Mouse (Mus musculus) stomach, embryonic 14.5 days (tissue): ENCODE data around the gene Accs. TPM values are rescaled to one million over a fixed set of nuclear protein-coding genes. Genes with fewer than 3 reads are reported as not detected.
A peak's percentile ranks its signal among the peaks of the same experiment; 100 is the strongest.

Experiments
- ATAC-seq: fragments of 200-750 bp; cut with Nextera tagmentation; 2 replicates; pipeline ENCODE4 v1.8.0; 2017; ENCODE audit warnings: low read depth, moderate TSS enrichment; ENCODE audit not compliant: insufficient number of reproducible peaks, insufficient read depth, low FRiP score
- H3K27ac ChIP-seq: fragments of 300-500 bp; sonication (generic); 2 replicates; pipeline ENCODE4 v1.5.1; 2014; ENCODE audit warnings: mild to moderate bottlenecking, low read length, moderate library complexity, mixed read lengths
- H3K27me3 ChIP-seq: fragments of 300-500 bp; sonication (generic); 2 replicates; pipeline ENCODE4 v1.6.1; 2014; ENCODE audit warnings: low read length, control low read depth, mixed read lengths; ENCODE audit not compliant: control insufficient read depth, insufficient read depth
- H3K36me3 ChIP-seq: fragments of 300-500 bp; sonication (generic); 2 replicates; pipeline ENCODE4 v1.6.1; 2014; ENCODE audit warnings: mild to moderate bottlenecking, control low read depth, low read length, moderate library complexity, mixed read lengths; ENCODE audit not compliant: control insufficient read depth, insufficient read depth
- H3K4me1 ChIP-seq: fragments of 300-500 bp; sonication (generic); 2 replicates; pipeline ENCODE4 v1.6.1; 2014; ENCODE audit warnings: low read length, control low read depth, mixed read lengths; ENCODE audit not compliant: control insufficient read depth, insufficient read depth
- H3K4me2 ChIP-seq: fragments of 300-500 bp; sonication (generic); replicated peaks from 2 replicates; pipeline ENCODE4 v1.6.1; 2014; ENCODE audit warnings: low read depth, low read length, control low read depth
- H3K4me3 ChIP-seq: fragments of 300-500 bp; sonication (generic); 2 replicates; pipeline ENCODE4 v1.5.1; 2014; ENCODE audit warnings: low read depth, low read length, control low read depth
- H3K9ac ChIP-seq: fragments of 300-500 bp; sonication (generic); replicated peaks from 2 replicates; pipeline ENCODE4 v1.6.1; 2014; ENCODE audit warnings: low read depth, mild to moderate bottlenecking, control low read depth, low read length, moderate library complexity, mixed read lengths
- H3K9me3 ChIP-seq: fragments of 300-500 bp; sonication (generic); 2 replicates; pipeline ENCODE4 v1.6.1; 2016; ENCODE audit warnings: low read depth, low read length, control low read depth; ENCODE audit not compliant: control insufficient read depth
- WGBS: fragments of 180-500 bp; shearing (Covaris S2); extraction: QIAGEN DNeasy Blood & Tissue Kit; methylation state at CpG from one replicate; pipeline ENCODE4 v1.1.7; 2014; 5-methylcytosine and 5-hydroxymethylcytosine counted together
- polyA plus RNA-seq: library from polyadenylated mRNA; unstranded; fragments of >200 nt; fragmentation: Nextera tagmentation; extraction: Ambion mirVana; gene quantifications from 2 replicates; pipeline ENCODE4 v1.2.1, GENCODE M21; 2014

Gene Accs
- polyA plus RNA-seq, 1 experiment from 2014 or later: 11.3 TPM

DNA sequence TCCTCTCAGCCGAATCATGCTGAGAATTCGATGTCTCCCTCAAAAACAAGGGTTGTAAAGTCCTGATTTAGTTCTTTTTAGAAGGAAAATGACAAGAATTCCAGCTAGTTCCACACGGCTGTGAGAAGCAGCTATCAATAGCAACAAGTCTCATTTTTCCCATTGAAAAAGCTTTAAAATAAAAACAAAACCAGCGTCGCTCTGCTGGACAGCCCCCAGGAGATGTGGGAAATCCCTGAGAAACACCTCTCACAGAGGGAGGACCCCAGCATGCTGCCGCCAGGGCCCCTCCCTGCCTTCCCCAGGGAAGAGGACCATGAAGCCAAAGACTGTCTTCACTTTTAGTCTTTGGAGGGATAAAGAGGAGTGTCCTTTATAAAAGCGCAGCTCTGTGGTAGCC, 48.6 kb downstream of the Accs start:
- WGBS: 81% methylated on average over 7 of the region's 7 CpGs
- no peak overlapping the region for H3K9ac ChIP-seq

DNA sequence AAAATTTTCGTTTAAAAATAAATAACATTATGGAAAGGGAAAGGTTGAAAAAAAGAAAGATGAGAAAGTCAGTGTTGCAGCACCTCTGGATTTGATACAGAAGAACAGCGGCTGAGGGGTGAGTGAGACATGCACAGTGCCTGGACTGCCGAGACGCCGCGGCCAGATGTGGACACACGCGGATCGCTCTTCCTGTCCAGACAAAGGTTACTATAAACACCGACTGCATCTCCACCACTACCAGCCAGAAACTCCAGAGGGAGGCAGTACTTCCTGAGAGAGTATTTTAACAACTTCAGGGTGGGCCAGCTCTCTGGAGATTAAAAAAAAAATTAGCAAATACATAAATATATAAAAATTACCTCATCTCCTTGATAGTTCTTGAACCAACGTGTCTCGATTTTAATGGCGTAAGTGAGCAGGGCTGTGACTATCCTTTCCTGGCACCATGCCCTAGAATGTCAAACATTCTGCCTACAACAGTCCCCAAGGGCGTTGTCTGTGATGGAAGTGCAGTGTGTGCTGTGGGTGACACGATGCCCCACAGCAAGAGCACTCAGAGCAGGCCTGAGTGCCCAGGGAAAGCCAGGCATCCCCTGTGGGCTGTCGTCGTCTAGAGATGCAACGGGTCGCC, 52.5 kb downstream of the Accs start:
- 72% methylated on average over 19 of the region's 19 CpGs for WGBS
- H3K36me3 ChIP-seq: peaks cover 40% of the 10 kb centered on the region
- H3K4me1 ChIP-seq: no peaks in the 10 kb centered on the region; the same call in 1 of the 2 replicates
- no peak overlapping the region for H3K4me3 ChIP-seq
- no peak for ATAC-seq
- no peaks in the 10 kb centered on the region for H3K27me3 ChIP-seq
- no peak overlapping the region for H3K9ac ChIP-seq
- H3K27ac ChIP-seq: no peak overlapping the region
- no peak overlapping the region for H3K4me2 ChIP-seq
- H3K9me3 ChIP-seq: no peaks in the 10 kb centered on the region

More for the DNA sequence above, 48.6 kb downstream of the Accs start:
- H3K4me2 ChIP-seq: no peak overlapping the region
- H3K36me3 ChIP-seq: peaks cover 24% of the 10 kb centered on the region
- no peaks in the 10 kb centered on the region for H3K9me3 ChIP-seq
- no peak overlapping the region for H3K27ac ChIP-seq
- H3K4me3 ChIP-seq: no peak overlapping the region
- ATAC-seq: no peak
- H3K4me1 ChIP-seq: no peaks in the 10 kb centered on the region
- H3K27me3 ChIP-seq: no peaks in the 10 kb centered on the region

DNA sequence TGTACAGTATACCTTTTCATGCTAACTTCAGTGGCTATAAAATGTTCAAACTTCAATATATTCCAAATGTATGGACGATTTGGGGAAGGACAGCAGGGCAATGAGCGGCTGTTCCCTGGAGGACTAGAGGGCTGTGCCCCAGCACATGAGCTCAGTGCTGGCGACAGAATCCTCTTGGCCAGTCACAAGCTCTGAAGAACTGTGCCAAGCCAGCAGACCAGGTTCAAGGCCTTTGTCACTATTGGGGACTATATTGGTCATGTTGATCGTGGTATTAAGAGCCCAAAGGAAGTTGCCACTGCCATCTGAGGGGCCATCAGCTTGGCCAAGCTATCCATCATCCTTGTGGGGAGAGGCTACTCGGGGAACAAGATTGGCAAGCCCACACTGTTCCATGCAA, 55.4 kb downstream of the Accs start:
- Histone ChIP-seq H3K4me1 (peaks cover 8% of the 10 kb centered on the region), H3K4me2 (no peak overlapping the region), H3K36me3 (peaks cover 33% of the 10 kb centered on the region), H3K4me3 (no peak overlapping the region), H3K27ac (no peak overlapping the region), H3K27me3 (no peaks in the 10 kb centered on the region), H3K9ac (no peak overlapping the region), H3K9me3 (no peaks in the 10 kb centered on the region)
- WGBS: 83% methylated on average over 5 of the region's 5 CpGs
- no peak for ATAC-seq

DNA sequence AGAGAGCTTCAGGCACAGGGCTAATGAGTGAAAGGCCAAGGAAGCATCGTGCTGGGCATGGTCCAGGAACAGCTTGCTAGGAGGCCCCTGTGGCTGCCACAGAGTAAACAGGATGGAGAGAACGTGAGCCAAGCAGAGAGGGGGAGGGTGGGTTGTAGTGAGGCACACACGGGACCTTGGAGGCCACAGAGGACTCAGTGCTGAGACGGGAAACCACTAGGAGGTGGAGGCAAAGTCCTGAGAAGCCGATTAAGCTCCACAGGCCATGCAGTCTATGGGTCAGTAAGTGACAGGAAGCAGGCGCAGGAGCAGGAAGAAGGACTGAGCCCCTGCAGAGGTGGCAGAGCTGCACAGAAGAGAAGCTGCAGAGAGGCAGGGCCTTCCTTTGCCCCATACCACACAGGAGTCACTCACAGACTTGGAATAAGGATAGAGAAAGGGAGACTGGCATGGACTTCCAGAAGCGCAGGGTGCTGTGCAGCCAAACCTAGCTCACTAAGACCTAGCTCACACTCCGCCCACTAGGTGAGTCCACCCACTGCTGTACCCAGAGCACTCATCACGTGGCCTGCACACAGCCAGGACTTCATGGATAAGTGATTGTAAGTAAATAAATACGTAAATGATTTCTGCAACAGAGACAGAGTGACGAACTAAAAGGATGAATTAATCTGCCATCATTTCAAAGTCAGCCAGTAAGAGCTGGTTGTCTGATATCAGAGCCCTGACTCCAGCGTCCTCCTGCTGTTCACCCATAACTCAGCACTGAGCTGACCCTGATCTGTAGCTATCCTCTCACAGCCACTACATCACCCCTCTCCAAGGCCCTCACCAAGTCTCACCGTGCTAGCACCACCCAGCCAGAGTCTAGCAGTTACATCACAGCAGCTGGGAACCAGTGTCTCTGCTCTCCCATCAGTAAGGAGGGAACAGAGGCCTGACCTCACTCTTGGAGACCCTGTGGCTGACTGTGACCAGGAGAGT, 57.9 kb downstream of the Accs start:
- H3K4me1 ChIP-seq: peaks cover 8% of the 10 kb centered on the region
- H3K27me3 ChIP-seq: no peaks in the 10 kb centered on the region
- no peak overlapping the region for H3K9ac ChIP-seq
- peaks cover 24% of the 10 kb centered on the region for H3K36me3 ChIP-seq
- peak overlapping the region; percentile 12; the same call in 1 of the 2 replicates for H3K27ac ChIP-seq
- no peak overlapping the region for H3K4me3 ChIP-seq
- ATAC-seq: peak; percentile 71; the same call in 1 of the 2 replicates
- WGBS: 38% methylated on average over 13 of the region's 13 CpGs
- H3K9me3 ChIP-seq: no peaks in the 10 kb centered on the region
- H3K4me2 ChIP-seq: no peak overlapping the region

DNA sequence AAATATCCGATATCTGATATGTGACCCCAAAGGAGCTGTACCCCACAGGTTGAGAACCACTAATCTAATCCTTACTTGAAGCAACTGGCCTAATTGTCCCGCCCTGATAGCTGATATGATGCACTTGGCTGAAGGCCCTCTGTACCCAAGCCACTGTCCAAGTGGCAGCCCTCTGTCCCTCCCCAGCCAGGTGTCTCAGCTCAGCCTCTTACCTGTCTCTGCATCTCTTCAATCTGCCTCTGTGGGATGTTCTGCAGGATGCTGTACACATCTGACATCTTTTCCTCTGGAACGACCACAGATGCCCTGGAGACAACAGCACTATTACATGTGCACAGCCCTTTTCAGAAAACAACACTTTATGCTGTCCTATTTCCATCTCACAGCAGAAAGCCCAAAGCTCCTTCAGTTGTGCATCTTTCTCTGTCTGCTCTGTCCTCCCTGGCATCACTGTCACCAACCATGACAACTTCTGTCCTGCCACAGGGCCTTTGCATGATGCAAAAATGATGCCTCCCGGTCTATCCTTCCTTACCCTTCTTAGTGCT, 58.9 kb downstream of the Accs start:
- ATAC-seq: no peak
- Histone ChIP-seq H3K27ac (peak overlapping the region; percentile 6; the same call in 1 of the 2 replicates), H3K9me3 (no peaks in the 10 kb centered on the region), H3K9ac (no peak overlapping the region), H3K4me3 (no peak overlapping the region), H3K27me3 (no peaks in the 10 kb centered on the region), H3K4me2 (no peak overlapping the region), H3K36me3 (peaks cover 20% of the 10 kb centered on the region), H3K4me1 (peaks cover 8% of the 10 kb centered on the region)
- WGBS: 80% methylated on average over 4 of the region's 4 CpGs

DNA sequence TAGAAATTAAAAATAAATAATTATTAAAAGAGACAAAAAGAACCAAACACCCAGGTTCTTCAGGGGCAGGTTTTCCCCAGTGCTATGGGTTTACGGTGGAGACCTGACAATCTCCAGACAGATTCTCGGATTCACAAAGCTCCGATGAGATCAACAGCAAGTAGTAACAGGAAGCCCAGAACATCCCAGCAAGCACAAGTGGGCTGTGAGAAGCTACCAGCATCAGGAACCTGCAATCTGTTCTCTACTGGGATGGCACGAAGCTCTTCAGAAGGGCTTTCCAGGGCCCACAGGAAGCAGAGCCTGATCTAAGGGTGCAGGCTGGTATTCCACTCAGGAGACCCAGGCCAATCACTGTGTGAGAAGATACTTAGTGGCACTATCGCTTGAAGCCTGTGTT, 61.2 kb downstream of the Accs start:
- WGBS: 86% methylated on average over 5 of the region's 5 CpGs
- Histone ChIP-seq H3K27ac (no peak overlapping the region), H3K4me1 (peaks cover 8% of the 10 kb centered on the region), H3K9me3 (no peaks in the 10 kb centered on the region), H3K4me2 (no peak overlapping the region), H3K27me3 (no peaks in the 10 kb centered on the region), H3K4me3 (no peak overlapping the region), H3K9ac (no peak overlapping the region), H3K36me3 (peaks cover 6% of the 10 kb centered on the region; the same call in 1 of the 2 replicates)
- ATAC-seq: no peak

DNA sequence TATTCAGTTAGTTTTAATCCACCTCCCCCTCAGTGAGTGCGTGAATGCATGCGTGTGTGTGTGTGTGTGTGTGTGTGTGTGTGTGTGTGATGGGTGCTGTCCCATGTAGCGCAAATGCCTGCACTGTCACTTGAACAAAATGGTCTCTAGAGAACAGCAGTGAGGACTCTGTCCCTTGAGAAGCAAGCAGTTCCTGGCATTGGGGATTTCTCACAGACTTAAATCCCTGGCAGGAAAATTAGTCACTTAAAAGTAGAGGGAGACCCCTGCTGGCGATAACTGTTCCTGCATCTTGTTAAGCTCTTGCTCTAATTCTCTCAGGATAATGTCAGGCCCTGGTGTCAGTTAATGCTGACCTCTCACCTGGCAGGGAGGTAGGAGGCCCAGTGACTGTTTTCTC, 63.6 kb downstream of the Accs start:
- H3K4me3 ChIP-seq: no peak overlapping the region
- ATAC-seq: no peak

DNA sequence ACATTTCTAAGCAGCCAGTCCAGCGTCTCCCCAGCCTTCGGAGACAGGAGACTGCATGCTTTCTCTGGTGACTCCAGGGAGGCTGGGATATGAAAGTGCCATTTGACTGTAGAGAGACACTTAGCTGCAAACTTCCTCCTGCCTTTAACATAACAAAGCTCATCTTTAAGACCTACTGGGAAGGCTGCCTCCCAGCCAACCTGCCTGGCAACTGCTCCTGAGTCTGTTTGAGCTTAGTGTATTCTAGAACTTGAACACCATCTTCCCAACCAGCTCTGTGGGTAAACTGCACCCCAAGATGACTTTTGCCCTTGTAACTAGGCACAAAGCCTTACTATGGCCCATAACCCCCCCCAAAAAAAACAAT, 64.3 kb downstream of the Accs start:
- Histone ChIP-seq H3K4me2 (no peak overlapping the region), H3K4me3 (no peak overlapping the region), H3K27me3 (no peaks in the 10 kb centered on the region), H3K27ac (no peak overlapping the region), H3K9ac (no peak overlapping the region), H3K9me3 (no peaks in the 10 kb centered on the region), H3K36me3 (peaks cover 3% of the 10 kb centered on the region; the same call in 1 of the 2 replicates), H3K4me1 (no peaks in the 10 kb centered on the region; the same call in 1 of the 2 replicates)
- WGBS: 32% methylated on average over 2 of the region's 2 CpGs
- ATAC-seq: no peak

More for the DNA sequence above, 63.6 kb downstream of the Accs start:
- H3K9ac ChIP-seq: no peak overlapping the region
- peaks cover 3% of the 10 kb centered on the region; the same call in 1 of the 2 replicates for H3K36me3 ChIP-seq
- no peaks in the 10 kb centered on the region for H3K4me1 ChIP-seq
- 44% methylated on average over 4 of the region's 4 CpGs for WGBS
- H3K9me3 ChIP-seq: no peaks in the 10 kb centered on the region
- H3K4me2 ChIP-seq: no peak overlapping the region
- H3K27me3 ChIP-seq: no peaks in the 10 kb centered on the region
- H3K27ac ChIP-seq: no peak overlapping the region
